Mouse (Mus musculus) heart, embryonic 11.5 days (tissue): ENCODE data around the gene D17Wsu92e. TPM values are rescaled to one million over a fixed set of nuclear protein-coding genes. Genes with fewer than 3 reads are reported as not detected.

ENCODE experiments used
- ATAC-seq: fragments of 200-750 bp; cut with Nextera tagmentation; replicated peaks from 2 replicates; pipeline ENCODE4 v1.8.0; 2017; ENCODE audit warnings: moderate library complexity; ENCODE audit not compliant: insufficient number of reproducible peaks, low FRiP score, low TSS enrichment
- H3K27ac ChIP-seq: fragments of 300-500 bp; sonication (generic); 2 replicates; pipeline ENCODE4 v1.5.1; 2014; ENCODE audit warnings: mild to moderate bottlenecking, low read depth, low read length
- H3K27me3 ChIP-seq: fragments of 300-500 bp; sonication (generic); 2 replicates; pipeline ENCODE4 v1.6.1; 2014; ENCODE audit warnings: mild to moderate bottlenecking, low read length, mixed read lengths; ENCODE audit not compliant: control insufficient read depth, insufficient read depth
- H3K36me3 ChIP-seq: fragments of 300-500 bp; sonication (generic); 2 replicates; pipeline ENCODE4 v1.6.1; 2014; ENCODE audit warnings: mild to moderate bottlenecking, low read length, moderate library complexity, mixed read lengths; ENCODE audit not compliant: control insufficient read depth, insufficient read depth
- H3K4me1 ChIP-seq: fragments of 300-500 bp; sonication (generic); 2 replicates; pipeline ENCODE4 v1.6.1; 2014; ENCODE audit warnings: low read length; ENCODE audit not compliant: control insufficient read depth, insufficient read depth
- H3K4me2 ChIP-seq: fragments of 300-500 bp; sonication (generic); 2 replicates; pipeline ENCODE4 v1.6.1; 2014; ENCODE audit warnings: mild to moderate bottlenecking, moderate library complexity
- H3K4me3 ChIP-seq: fragments of 300-500 bp; sonication (generic); 2 replicates; pipeline ENCODE4 v1.5.1; 2014; ENCODE audit warnings: low read depth, low read length
- H3K9ac ChIP-seq: fragments of 300-500 bp; sonication (generic); 2 replicates; pipeline ENCODE4 v1.6.1; 2014; ENCODE audit warnings: mild to moderate bottlenecking, low read depth, low read length, moderate library complexity
- H3K9me3 ChIP-seq: fragments of 300-500 bp; sonication (generic); replicated peaks from 2 replicates; pipeline ENCODE4 v1.6.1; 2016; ENCODE audit warnings: low read length; ENCODE audit not compliant: control insufficient read depth
- WGBS: fragments of 180-500 bp; shearing (Covaris S2); extraction: QIAGEN DNeasy Blood & Tissue Kit; methylation state at CpG from one replicate; pipeline ENCODE4 v1.1.7; 2014; ENCODE audit not compliant: insufficient replicate concordance; 5-methylcytosine and 5-hydroxymethylcytosine counted together
- polyA plus RNA-seq: library from polyadenylated mRNA; unstranded; fragments of >200 nt; fragmentation: Nextera tagmentation; extraction: Ambion mirVana; gene quantifications from 2 replicates; pipeline ENCODE4 v1.2.1, GENCODE M21; 2014

Gene D17Wsu92e
- polyA plus RNA-seq, 1 experiment from 2014 or later = 11.8 TPM

- no peak for ATAC-seq
- H3K9ac ChIP-seq = no peak overlapping the region
- WGBS = 84% methylated on average over 6 of the region's 6 CpGs
- H3K4me2 ChIP-seq = no peak overlapping the region
- H3K9me3 ChIP-seq = no peaks in the 10 kb centered on the region
- peaks cover 6% of the 10 kb centered on the region for H3K36me3 ChIP-seq
- no peak overlapping the region for H3K27ac ChIP-seq
- H3K27me3 ChIP-seq = no peaks in the 10 kb centered on the region
- H3K4me1 ChIP-seq = peaks cover 4% of the 10 kb centered on the region; the same call in 1 of the 2 replicates
- no peak overlapping the region for H3K4me3 ChIP-seq
Observed at GRCm38 (mm10) chr17:27788456-27789172, 31.8 kb downstream of the D17Wsu92e start.

- Histone ChIP-seq H3K9ac (no peak overlapping the region), H3K4me3 (no peak overlapping the region), H3K27me3 (no peaks in the 10 kb centered on the region), H3K27ac (no peak overlapping the region), H3K36me3 (peaks cover 6% of the 10 kb centered on the region; the same call in 1 of the 2 replicates), H3K4me1 (peaks cover 8% of the 10 kb centered on the region; the same call in 1 of the 2 replicates), H3K9me3 (no peaks in the 10 kb centered on the region), H3K4me2 (no peak overlapping the region)
- no peak for ATAC-seq
- WGBS = 81% methylated on average over 4 of the region's 4 CpGs
Observed at GRCm38 (mm10) chr17:27783567-27783966, 36.9 kb downstream of the D17Wsu92e start.

GRCm38 (mm10) chr17:27781059-27781687, 39.3 kb downstream of the D17Wsu92e start:
- peaks cover 6% of the 10 kb centered on the region; the same call in 1 of the 2 replicates for H3K36me3 ChIP-seq
- no peak for ATAC-seq
- no peaks in the 10 kb centered on the region for H3K9me3 ChIP-seq
- no peak overlapping the region for H3K4me3 ChIP-seq
- WGBS = 66% methylated on average over 5 of the region's 5 CpGs
- H3K4me1 ChIP-seq = peaks cover 8% of the 10 kb centered on the region; the same call in 1 of the 2 replicates
- no peak overlapping the region for H3K4me2 ChIP-seq
- no peak overlapping the region for H3K9ac ChIP-seq
- H3K27me3 ChIP-seq = no peaks in the 10 kb centered on the region
- H3K27ac ChIP-seq = no peak overlapping the region; the same call in 1 of the 2 replicates

- H3K27me3 ChIP-seq = no peaks in the 10 kb centered on the region
- ATAC-seq = no peak
- no peaks in the 10 kb centered on the region for H3K36me3 ChIP-seq
- no peak overlapping the region for H3K4me2 ChIP-seq
- no peak overlapping the region for H3K27ac ChIP-seq
- no peak overlapping the region for H3K9ac ChIP-seq
- H3K4me1 ChIP-seq = peaks cover 8% of the 10 kb centered on the region; the same call in 1 of the 2 replicates
- H3K4me3 ChIP-seq = no peak overlapping the region
- no peaks in the 10 kb centered on the region for H3K9me3 ChIP-seq
- WGBS = 79% methylated on average over 3 of the region's 3 CpGs
Observed at GRCm38 (mm10) chr17:27779755-27780154, 40.7 kb downstream of the D17Wsu92e start.

GRCm38 (mm10) chr17:27778671-27779355, 41.6 kb downstream of the D17Wsu92e start:
- Histone ChIP-seq H3K4me3 (no peak overlapping the region), H3K4me2 (no peak overlapping the region), H3K9me3 (no peaks in the 10 kb centered on the region), H3K9ac (no peak overlapping the region), H3K36me3 (no peaks in the 10 kb centered on the region), H3K27me3 (no peaks in the 10 kb centered on the region), H3K4me1 (peaks cover 8% of the 10 kb centered on the region; the same call in 1 of the 2 replicates), H3K27ac (0 out of 2 replicates have a peak overlapping the region, but pooled peaks have one; percentile 18)
- ATAC-seq = no peak
- 85% methylated on average over 9 of the region's 9 CpGs for WGBS

- H3K27ac ChIP-seq = 0 out of 2 replicates have a peak overlapping the region, but pooled peaks have one; percentile 18
- H3K4me1 ChIP-seq = peaks cover 8% of the 10 kb centered on the region; the same call in 1 of the 2 replicates
- peak; percentile 55; the same call in 1 of the 2 replicates for ATAC-seq
- no peak overlapping the region for H3K9ac ChIP-seq
- no peak overlapping the region for H3K4me3 ChIP-seq
- H3K36me3 ChIP-seq = no peaks in the 10 kb centered on the region
- 68% methylated on average over 6 of the region's 6 CpGs for WGBS
- H3K4me2 ChIP-seq = no peak overlapping the region
- no peaks in the 10 kb centered on the region for H3K27me3 ChIP-seq
- no peaks in the 10 kb centered on the region for H3K9me3 ChIP-seq
Observed at GRCm38 (mm10) chr17:27777823-27778222, 42.6 kb downstream of the D17Wsu92e start.

GRCm38 (mm10) chr17:27774198-27774597, 46.2 kb downstream of the D17Wsu92e start:
- Histone ChIP-seq H3K4me3 (no peak overlapping the region), H3K27me3 (no peaks in the 10 kb centered on the region), H3K9me3 (no peaks in the 10 kb centered on the region), H3K27ac (no peak overlapping the region), H3K4me1 (peaks cover 3% of the 10 kb centered on the region; the same call in 1 of the 2 replicates), H3K36me3 (no peaks in the 10 kb centered on the region), H3K4me2 (no peak overlapping the region), H3K9ac (no peak overlapping the region)
- ATAC-seq = no peak
- WGBS = 91% methylated on average over 3 of the region's 3 CpGs

- no peak overlapping the region for H3K27ac ChIP-seq
Observed at GRCm38 (mm10) chr17:27771616-27772015, 48.8 kb downstream of the D17Wsu92e start.

More at GRCm38 (mm10) chr17:27771616-27772015, 48.8 kb downstream of the D17Wsu92e start:
- Histone ChIP-seq H3K4me2 (no peak overlapping the region), H3K9ac (no peak overlapping the region), H3K36me3 (peaks cover 3% of the 10 kb centered on the region; the same call in 1 of the 2 replicates), H3K4me3 (no peak overlapping the region), H3K9me3 (no peaks in the 10 kb centered on the region), H3K4me1 (no peaks in the 10 kb centered on the region), H3K27me3 (no peaks in the 10 kb centered on the region)
- ATAC-seq = no peak
- 73% methylated on average over 6 of the region's 6 CpGs for WGBS
